Mouse (Mus musculus): Measurements from ENCODE around the gene Itga7. TPM values are rescaled to one million over a fixed set of nuclear protein-coding genes. Genes with fewer than 3 reads are reported as not detected.

Gene Itga7
- polyA plus RNA-seq (2015; fragmentation: Nextera tagmentation; extraction: Ambion mirVana): 28.2 and 36.5 TPM in 2 replicates

DNA sequence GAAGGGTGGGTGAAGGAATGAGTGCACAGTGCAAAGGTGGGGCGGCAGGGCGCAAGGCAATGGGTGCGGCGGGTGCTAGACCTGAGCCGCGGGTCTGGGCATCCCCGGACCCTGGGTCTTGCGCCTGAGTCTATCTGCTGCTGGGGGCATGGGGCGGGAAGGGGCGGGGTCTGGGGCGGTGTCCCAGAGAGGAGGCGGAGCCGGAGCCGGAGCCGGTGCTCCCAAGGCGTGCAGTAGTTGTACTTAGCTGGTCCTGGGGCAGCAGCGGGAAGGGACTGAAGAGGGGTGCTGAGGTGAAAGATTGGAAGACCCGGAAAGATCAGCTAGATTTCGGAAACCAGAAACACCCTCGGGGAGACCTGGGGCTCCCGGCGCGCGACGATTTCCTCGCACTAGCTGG lies at the start of gene Itga7:
TSS of gene Itga7 (plus strand) at position 245 of the 400 bp plus-strand sequence.

DNA sequence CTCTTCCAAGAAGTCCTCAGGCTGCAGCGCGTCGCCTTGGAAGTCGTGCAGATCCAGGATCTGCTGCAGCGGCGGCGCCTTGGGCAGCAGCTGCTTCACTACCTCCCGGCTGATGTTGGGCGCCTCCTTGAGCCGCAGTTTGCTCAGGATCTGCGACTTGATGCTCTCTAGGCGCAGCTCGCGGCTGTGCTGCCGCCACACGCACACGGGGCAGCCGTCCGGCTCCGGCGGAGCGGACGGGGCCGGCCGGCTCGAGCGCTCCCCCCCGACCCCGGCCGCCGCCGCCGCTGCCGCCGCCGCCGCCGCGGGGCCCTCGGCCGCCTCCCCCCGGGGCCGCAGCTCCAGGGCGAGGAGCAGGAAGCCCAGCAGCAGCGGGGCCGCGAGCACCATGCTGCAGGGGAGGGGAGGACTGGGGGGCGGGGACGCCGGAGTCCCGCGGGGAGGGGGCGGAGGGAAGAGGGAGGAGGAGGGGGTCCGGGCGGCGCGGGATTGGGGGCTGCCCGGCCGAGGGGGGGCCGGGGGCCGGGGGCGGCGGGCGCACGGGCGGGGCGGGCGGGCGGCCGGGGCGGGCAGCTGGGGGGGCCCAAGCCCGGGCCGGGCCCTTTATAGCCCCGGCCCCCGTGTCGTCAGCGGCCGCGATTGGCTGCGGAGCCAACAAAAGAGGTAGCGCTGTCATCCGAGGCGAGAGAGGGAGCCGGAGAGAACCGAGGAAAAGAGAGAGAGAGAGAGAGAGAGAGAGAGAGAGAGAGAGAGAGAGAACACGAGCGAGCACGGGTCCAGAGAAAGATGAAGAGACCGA lies 42.1 kb upstream of the Itga7 start, which contains the start of gene Gdf11:
TSS of gene Gdf11 (minus strand) at position 423 of the 799 bp plus-strand sequence.

DNA sequence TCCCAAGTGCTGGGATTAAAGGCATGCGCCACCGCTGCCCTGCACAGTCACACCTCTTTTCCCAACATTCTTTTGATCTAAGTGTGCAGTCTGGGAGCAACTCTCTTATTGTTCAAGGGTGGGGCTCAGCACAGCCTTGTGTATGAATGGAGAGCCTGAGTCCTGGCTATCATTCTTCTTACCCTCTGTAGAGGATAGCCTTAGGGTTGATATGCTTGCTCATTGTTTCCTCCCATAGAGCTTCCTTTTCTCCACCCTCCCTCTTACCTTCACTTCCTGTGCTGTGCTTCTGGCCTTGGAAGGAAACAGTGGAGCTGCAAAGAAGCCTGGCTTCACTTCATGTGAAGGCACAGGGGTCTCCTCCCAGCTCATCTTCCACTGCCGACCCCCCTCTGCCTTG lies 32.9 kb upstream of the Itga7 start, which contains the start of gene Cd63:
TSS of gene Cd63 (plus strand) at position 292 of the 400 bp plus-strand sequence.

DNA sequence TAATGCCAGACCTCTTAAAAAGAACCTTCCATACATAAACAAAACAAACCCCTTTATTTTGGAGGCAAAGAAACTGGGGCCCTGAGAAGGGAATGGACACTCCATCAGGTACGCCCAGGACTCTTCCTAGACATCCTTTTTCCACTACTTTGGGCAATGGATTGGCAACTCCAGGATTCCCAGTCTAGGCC lies 10.9 kb upstream of the Itga7 start, which contains the start of gene Rdh5:
TSS of gene Rdh5 (minus strand) at position 67 of the 191 bp plus-strand sequence.

DNA sequence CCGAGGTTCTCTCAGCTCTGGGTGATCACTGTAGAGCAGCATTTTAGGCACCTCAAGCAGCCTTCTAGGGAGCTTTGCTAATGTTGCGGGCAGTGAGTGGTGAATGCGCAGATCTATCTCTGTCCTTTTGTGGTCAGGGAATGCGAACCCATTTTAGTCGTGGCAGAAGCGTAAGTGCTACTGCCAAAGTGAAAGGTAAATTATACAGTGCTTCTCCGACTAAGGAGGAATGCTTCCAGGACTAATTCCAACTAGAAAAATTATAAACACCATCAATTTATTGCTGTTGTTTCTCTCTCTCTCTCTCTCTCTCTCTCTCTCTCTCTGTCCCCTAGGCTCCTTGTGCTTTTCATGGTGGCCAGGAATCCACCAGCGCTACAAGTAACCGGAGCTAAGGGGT lies 9.7 kb upstream of the Itga7 start, which contains the start of gene Bloc1s1:
TSS of gene Bloc1s1 (minus strand) at position 101 of the 400 bp plus-strand sequence.

DNA sequence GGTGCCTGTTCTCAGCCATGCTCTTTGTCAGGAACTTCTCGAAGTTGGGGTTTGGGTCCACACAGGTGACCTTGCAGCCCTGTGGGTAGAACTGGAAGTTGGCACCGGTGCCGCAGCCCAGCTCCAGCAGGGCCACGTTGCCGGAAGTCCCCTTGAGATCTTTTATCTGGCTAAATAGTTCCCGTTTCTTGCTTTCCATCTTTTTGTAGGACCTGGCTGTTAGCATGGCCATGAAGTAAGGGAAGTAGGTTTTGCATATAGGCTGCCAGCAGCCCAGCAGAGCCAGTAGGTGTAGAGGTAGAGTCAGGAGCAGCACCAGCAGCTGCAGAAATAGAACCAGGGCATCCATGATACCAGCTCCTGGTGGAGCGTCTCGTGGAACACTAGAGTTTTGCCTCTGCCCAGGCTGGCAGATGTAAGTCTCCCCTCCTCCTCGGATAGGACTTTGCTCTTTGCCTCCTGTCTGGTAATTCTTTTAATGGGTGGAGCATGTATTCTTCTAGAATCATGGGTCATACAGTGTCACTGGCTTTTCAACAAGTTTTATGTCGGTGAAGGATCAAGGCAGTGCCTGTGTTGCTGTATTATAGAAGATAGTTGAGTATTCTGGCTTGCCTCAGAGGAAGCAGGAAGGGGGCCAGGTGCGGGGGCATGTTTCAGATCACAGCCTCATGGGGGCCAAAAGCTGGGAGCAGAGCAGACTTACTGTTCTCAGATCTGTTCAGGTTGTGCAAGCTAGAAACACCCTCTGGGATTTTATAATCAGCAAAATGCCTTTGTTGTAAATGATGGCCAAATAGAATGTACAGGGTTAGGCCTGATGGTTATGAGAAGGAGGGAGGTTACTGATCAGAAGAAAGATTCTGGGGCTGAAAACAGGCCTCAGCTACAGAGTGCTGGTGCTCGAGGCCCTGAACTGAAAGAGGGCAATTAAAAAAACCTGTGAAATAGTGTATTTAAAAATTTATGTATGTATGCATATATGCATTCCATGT lies 27.3 kb downstream of the Itga7 start, which contains the start of gene Mettl7b:
TSS of gene Mettl7b (minus strand) at position 399 of the 995 bp plus-strand sequence.

DNA sequence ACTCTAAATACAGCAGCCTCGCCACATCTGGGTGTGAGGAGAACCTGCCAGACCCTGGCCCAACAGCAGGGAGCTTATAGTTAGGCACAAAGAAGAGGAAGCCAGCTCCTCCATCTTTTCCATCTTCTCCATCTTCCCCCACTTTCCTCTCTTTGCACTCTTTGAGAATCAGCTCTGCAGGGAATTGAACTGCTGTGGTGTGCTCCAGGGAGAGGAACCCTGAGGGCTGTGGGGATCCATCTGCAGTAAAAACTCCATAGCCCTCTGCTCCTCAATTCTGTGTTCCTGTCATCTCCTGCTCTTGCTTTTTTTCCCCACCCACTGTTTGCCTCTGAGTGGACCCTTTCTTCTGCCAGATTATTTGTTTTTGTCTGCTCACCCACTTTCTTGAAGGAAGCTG lies 55.5 kb downstream of the Itga7 start, which contains the start of gene Olfr9:
TSS of gene Olfr9 (plus strand) at position 301 of the 400 bp plus-strand sequence.

Other genes with a start within 250 kb of the Itga7 start
- gene Rab5b, start 237.6 kb upstream of the Itga7 start, polyA plus RNA-seq (2015; fragmentation: Nextera tagmentation; extraction: Ambion mirVana): 64.6 and 72.6 TPM in 2 replicates
- 1.1 and 1.2 TPM in 2 replicates for gene Pmel, start 229.6 kb upstream of the Itga7 start, polyA plus RNA-seq (2015; fragmentation: Nextera tagmentation; extraction: Ambion mirVana)
- gene Cdk2, start 228.8 kb upstream of the Itga7 start, polyA plus RNA-seq (2015; fragmentation: Nextera tagmentation; extraction: Ambion mirVana): 29.6 and 35.8 TPM in 2 replicates
- gene Dgka, start 189.0 kb upstream of the Itga7 start, polyA plus RNA-seq (2015; fragmentation: Nextera tagmentation; extraction: Ambion mirVana): 18.1 and 19.7 TPM in 2 replicates
- 21.9 and 23.7 TPM in 2 replicates for gene Pym1, start 185.9 kb upstream of the Itga7 start, polyA plus RNA-seq (2015; fragmentation: Nextera tagmentation; extraction: Ambion mirVana)
- 7.8 and 14.0 TPM in 2 replicates for gene Mmp19, start 142.9 kb upstream of the Itga7 start, polyA plus RNA-seq (2015; fragmentation: Nextera tagmentation; extraction: Ambion mirVana)
- gene Dnajc14, start 129.8 kb upstream of the Itga7 start, polyA plus RNA-seq (2015; fragmentation: Nextera tagmentation; extraction: Ambion mirVana): 33.3 and 38.3 TPM in 2 replicates
- 35.6 and 38.5 TPM in 2 replicates for gene Tmem198b, start 129.4 kb upstream of the Itga7 start, polyA plus RNA-seq (2015; fragmentation: Nextera tagmentation; extraction: Ambion mirVana)
- gene Sarnp, start 116.5 kb upstream of the Itga7 start, polyA plus RNA-seq (2015; fragmentation: Nextera tagmentation; extraction: Ambion mirVana): 96.8 and 120 TPM in 2 replicates
- 37.7 and 42.1 TPM in 2 replicates for gene Ormdl2, start 112.2 kb upstream of the Itga7 start, polyA plus RNA-seq (2015; fragmentation: Nextera tagmentation; extraction: Ambion mirVana)
- gene Gdf11, start 42.1 kb upstream of the Itga7 start, polyA plus RNA-seq (2015; fragmentation: Nextera tagmentation; extraction: Ambion mirVana): 1.6 and 1.7 TPM in 2 replicates
- gene Cd63, start 32.8 kb upstream of the Itga7 start, polyA plus RNA-seq (2015; fragmentation: Nextera tagmentation; extraction: Ambion mirVana): 982 and 1,003 TPM in 2 replicates
- gene Rdh5, start 10.9 kb upstream of the Itga7 start, polyA plus RNA-seq (2015; fragmentation: Nextera tagmentation; extraction: Ambion mirVana): 12.6 and 16.5 TPM in 2 replicates
- 308 and 318 TPM in 2 replicates for gene Bloc1s1, start 9.8 kb upstream of the Itga7 start, polyA plus RNA-seq (2015; fragmentation: Nextera tagmentation; extraction: Ambion mirVana)
- 0.34 and 0.73 TPM in 2 replicates for gene Mettl7b, start 27.2 kb downstream of the Itga7 start, polyA plus RNA-seq (2015; fragmentation: Nextera tagmentation; extraction: Ambion mirVana)
- gene Olfr9, start 55.6 kb downstream of the Itga7 start, polyA plus RNA-seq (2015; fragmentation: Nextera tagmentation; extraction: Ambion mirVana): not detected in 2 replicates
- gene Olfr763, start 77.0 kb downstream of the Itga7 start, polyA plus RNA-seq (2015; fragmentation: Nextera tagmentation; extraction: Ambion mirVana): not detected in 2 replicates
- gene Olfr764-ps1, start 106.1 kb downstream of the Itga7 start, polyA plus RNA-seq (2015; fragmentation: Nextera tagmentation; extraction: Ambion mirVana): not detected in 2 replicates
- gene Olfr765, start 116.2 kb downstream of the Itga7 start, polyA plus RNA-seq (2015; fragmentation: Nextera tagmentation; extraction: Ambion mirVana): not detected in 2 replicates
- not detected in 2 replicates for gene Olfr766-ps1, start 135.2 kb downstream of the Itga7 start, polyA plus RNA-seq (2015; fragmentation: Nextera tagmentation; extraction: Ambion mirVana)
- gene Olfr767, start 149.1 kb downstream of the Itga7 start, polyA plus RNA-seq (2015; fragmentation: Nextera tagmentation; extraction: Ambion mirVana): not detected in 2 replicates
- gene Olfr768, start 165.6 kb downstream of the Itga7 start, polyA plus RNA-seq (2015; fragmentation: Nextera tagmentation; extraction: Ambion mirVana): not detected in 2 replicates
- gene Olfr769, start 184.0 kb downstream of the Itga7 start, polyA plus RNA-seq (2015; fragmentation: Nextera tagmentation; extraction: Ambion mirVana): not detected in 2 replicates
- gene Olfr770, start 205.2 kb downstream of the Itga7 start, polyA plus RNA-seq (2015; fragmentation: Nextera tagmentation; extraction: Ambion mirVana): not detected in 2 replicates
- gene Olfr771, start 230.9 kb downstream of the Itga7 start, polyA plus RNA-seq (2015; fragmentation: Nextera tagmentation; extraction: Ambion mirVana): not detected in 2 replicates
- not detected in 2 replicates for gene Olfr772, start 244.1 kb downstream of the Itga7 start, polyA plus RNA-seq (2015; fragmentation: Nextera tagmentation; extraction: Ambion mirVana)